Mouse (Mus musculus): Measurements from ENCODE around the gene Stk40.

DNA sequence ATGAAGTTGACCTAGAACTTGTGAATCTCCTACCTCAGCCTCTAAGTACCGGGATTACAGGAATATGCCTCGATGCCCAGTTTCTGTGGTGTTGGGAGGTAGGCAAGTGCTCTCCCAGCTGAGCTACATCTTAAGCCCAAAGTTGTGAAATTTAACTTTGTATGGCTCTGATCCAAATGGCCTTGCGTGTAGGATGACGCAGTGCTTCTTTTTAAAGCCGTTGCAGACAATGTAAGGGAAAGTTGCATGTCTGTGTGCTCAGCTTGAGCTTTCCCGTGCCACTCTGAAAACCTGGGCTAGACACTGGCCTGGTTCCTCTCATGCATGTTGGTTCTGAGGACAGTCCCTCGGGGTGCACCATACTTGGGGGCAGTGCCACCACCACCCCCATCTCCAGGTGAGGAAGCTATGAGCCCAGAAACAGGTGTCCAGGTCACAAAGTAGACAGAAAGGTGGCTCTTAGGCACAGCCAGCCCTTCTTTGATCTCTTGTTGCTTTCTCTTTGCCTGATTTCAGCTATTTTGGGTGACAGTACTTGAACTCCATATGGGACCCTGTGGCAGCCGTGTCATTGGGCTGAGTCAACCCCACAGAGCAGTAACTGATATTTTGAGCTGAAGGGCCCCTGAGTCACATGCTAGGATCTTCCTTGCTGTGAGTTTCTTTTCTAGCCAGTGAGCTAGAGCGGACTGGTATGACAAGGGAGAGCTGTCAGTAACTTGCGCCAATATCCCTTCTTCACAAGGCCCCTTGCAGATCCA, 6.0 kb downstream of the Stk40 start:
- TF ChIP-seq CTCF (IDR thresholded peaks at IDR 0.05; ENCODE audit: low read depth, low read length) = no peak
- no peak for TF ChIP-seq GATA2 (IDR thresholded peaks at IDR 0.05; ENCODE audit: borderline replicate concordance, low read depth, low read length)
- TF ChIP-seq GATA1 (IDR thresholded peaks at IDR 0.05; ENCODE audit: borderline replicate concordance, low read length) = no peak

Data from G1E (cell line).